Mouse (Mus musculus): ENCODE results near the gene Frmpd4. TPM values are rescaled to one million over a fixed set of nuclear protein-coding genes. Genes with fewer than 3 reads are reported as not detected.

Gene Frmpd4
- polyA plus RNA-seq (2015; fragmentation: Nextera tagmentation; extraction: Ambion mirVana): 0.43 and 0.50 TPM in 2 replicates

- Histone ChIP-seq H3K9me3 (replicated peaks; ENCODE audit: low read length) (no peaks in the 10 kb centered on the region), H3K27me3 (ENCODE audit: insufficient read depth, low read length) (no peaks in the 10 kb centered on the region), H3K27ac (no peak within 1 kb of the TSS), H3K4me1 (replicated peaks; ENCODE audit: insufficient read depth, low read length) (no peaks in the 10 kb centered on the region), H3K36me3 (ENCODE audit: insufficient read depth, low read length) (no peaks in the 10 kb centered on the region), H3K4me3 (replicated peaks; ENCODE audit: low read depth, low read length) (no peak within 1 kb of the TSS), H3K4me2 (ENCODE audit: low read length) (no peak within 1 kb of the TSS), H3K9ac (ENCODE audit: low read depth, low read length) (no peak within 1 kb of the TSS)
- WGBS: 78% methylated on average over 5 of the region's 5 CpGs
- DNase-seq (ENCODE audit: low spot score): no peak
- no peak for TF ChIP-seq CTCF (IDR thresholded peaks at IDR 0.05; ENCODE audit: low read depth)
- ATAC-seq (replicated peaks; ENCODE audit: low FRiP score, low read depth): no peak
These were observed at the start of gene Frmpd4 for GRCm38 (mm10) chrX:168577131-168577530. TSS of gene Frmpd4 (minus strand) at chrX:168577231.

DNA sequence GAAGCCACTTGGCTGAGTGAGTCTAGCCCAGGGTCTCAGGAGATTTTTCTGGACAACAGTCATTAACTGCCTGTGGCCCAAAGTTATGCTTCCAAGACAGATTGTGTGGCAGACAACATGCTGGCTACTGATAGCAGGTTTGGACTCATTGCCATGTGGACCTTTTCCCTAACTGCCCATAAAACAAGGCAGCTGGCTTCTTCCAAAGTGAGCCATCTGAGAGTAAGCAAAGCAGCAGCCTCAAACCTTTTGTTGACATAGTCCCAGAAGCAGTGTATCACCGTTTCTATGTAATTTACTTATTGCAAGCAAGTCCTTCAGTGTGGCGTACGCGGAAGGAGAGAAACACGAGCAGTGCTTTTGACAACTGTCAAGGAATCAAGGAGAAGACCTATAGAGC, 18.2 kb upstream of the Frmpd4 start:
- Histone ChIP-seq H3K36me3 (ENCODE audit: insufficient read depth, low read length) (no peaks in the 10 kb centered on the region), H3K27me3 (ENCODE audit: insufficient read depth, low read length) (no peaks in the 10 kb centered on the region), H3K4me2 (ENCODE audit: low read length) (no peak overlapping the region), H3K4me1 (replicated peaks; ENCODE audit: insufficient read depth, low read length) (no peaks in the 10 kb centered on the region), H3K9ac (ENCODE audit: low read depth, low read length) (no peak overlapping the region), H3K27ac (no peak overlapping the region), H3K9me3 (replicated peaks; ENCODE audit: low read length) (no peaks in the 10 kb centered on the region), H3K4me3 (replicated peaks; ENCODE audit: low read depth, low read length) (no peak overlapping the region)
- DNase-seq (ENCODE audit: low spot score) (no peak), ATAC-seq (replicated peaks; ENCODE audit: low FRiP score, low read depth) (no peak)
- WGBS: 65% methylated on average over 5 of the region's 5 CpGs
- no peak for TF ChIP-seq CTCF (IDR thresholded peaks at IDR 0.05; ENCODE audit: low read depth)

- H3K9ac ChIP-seq (ENCODE audit: low read depth, low read length): no peak overlapping the region
- ATAC-seq (replicated peaks; ENCODE audit: low FRiP score, low read depth): no peak
- H3K4me3 ChIP-seq (replicated peaks; ENCODE audit: low read depth, low read length): no peak overlapping the region
- H3K4me2 ChIP-seq (ENCODE audit: low read length): no peak overlapping the region
- DNase-seq (ENCODE audit: low spot score): no peak
- no peaks in the 10 kb centered on the region for H3K4me1 ChIP-seq (replicated peaks; ENCODE audit: insufficient read depth, low read length)
- WGBS: 61% methylated on average over 1 of the region's 1 CpGs
- H3K27ac ChIP-seq: no peak overlapping the region
- TF ChIP-seq CTCF (IDR thresholded peaks at IDR 0.05; ENCODE audit: low read depth): peak; percentile 40; the same call in 1 of the 2 replicates
- H3K9me3 ChIP-seq (replicated peaks; ENCODE audit: low read length): no peaks in the 10 kb centered on the region
- H3K27me3 ChIP-seq (ENCODE audit: insufficient read depth, low read length): no peaks in the 10 kb centered on the region
- no peaks in the 10 kb centered on the region for H3K36me3 ChIP-seq (ENCODE audit: insufficient read depth, low read length)
These were observed 7.3 kb upstream of the Frmpd4 start for GRCm38 (mm10) chrX:168584303-168584702.

DNA sequence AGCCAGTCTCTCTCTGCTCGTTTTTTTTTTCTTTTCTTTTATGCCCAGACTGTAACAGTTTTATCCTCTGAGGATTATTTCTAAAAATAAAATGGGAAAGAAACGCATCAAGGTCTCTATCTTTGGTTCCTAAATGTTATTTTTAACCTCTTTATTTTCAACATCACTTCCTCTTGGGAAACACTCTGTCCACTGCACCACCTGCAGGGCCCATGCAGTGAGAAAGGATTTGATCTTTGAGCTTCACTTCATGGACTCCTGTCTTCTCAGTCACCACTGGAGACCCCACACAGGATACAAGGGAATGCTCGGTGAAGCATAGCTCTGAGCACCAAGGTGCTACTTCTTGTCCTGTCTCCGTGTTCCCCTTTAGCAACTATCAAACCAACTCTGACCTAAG, 5.2 kb downstream of the Frmpd4 start:
- Histone ChIP-seq H3K4me2 (ENCODE audit: low read length) (no peak overlapping the region), H3K9ac (ENCODE audit: low read depth, low read length) (no peak overlapping the region)

GRCm38 (mm10) chrX:168569231-168569630, 7.8 kb downstream of the Frmpd4 start:
- H3K27ac ChIP-seq: no peak overlapping the region

More for the DNA sequence above, 5.2 kb downstream of the Frmpd4 start:
- no peaks in the 10 kb centered on the region for H3K36me3 ChIP-seq (ENCODE audit: insufficient read depth, low read length)
- no peaks in the 10 kb centered on the region for H3K9me3 ChIP-seq (replicated peaks; ENCODE audit: low read length)
- H3K27me3 ChIP-seq (ENCODE audit: insufficient read depth, low read length): no peaks in the 10 kb centered on the region
- TF ChIP-seq CTCF (IDR thresholded peaks at IDR 0.05; ENCODE audit: low read depth): no peak
- no peak overlapping the region for H3K4me3 ChIP-seq (replicated peaks; ENCODE audit: low read depth, low read length)
- ATAC-seq (replicated peaks; ENCODE audit: low FRiP score, low read depth) (no peak), DNase-seq (ENCODE audit: low spot score) (no peak)
- WGBS: 71% methylated on average over 4 of the region's 4 CpGs
- no peaks in the 10 kb centered on the region for H3K4me1 ChIP-seq (replicated peaks; ENCODE audit: insufficient read depth, low read length)
- no peak overlapping the region for H3K27ac ChIP-seq

DNA sequence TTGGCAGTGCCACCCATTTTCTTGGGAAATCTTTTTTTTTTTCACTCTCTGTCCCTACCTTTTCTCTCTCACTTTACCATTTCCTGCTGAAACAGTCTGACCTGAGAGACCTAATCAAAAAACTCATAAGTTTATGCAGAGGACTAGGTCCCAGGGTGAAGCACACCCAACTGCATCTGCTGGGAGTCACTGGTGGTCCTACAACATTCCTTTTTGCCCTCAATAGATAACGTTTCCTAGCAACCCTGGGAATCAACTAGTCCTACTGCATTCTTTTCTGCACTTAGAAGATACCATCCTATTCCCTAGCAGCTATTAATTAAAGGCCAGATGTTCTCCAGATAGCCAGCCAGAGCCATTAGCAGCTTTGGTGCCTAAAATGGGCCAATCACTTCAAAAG, 71.8 kb downstream of the Frmpd4 start:
- Histone ChIP-seq H3K9me3 (replicated peaks; ENCODE audit: low read length) (no peaks in the 10 kb centered on the region), H3K27ac (no peak overlapping the region), H3K4me2 (ENCODE audit: low read length) (no peak overlapping the region), H3K9ac (ENCODE audit: low read depth, low read length) (no peak overlapping the region), H3K4me1 (replicated peaks; ENCODE audit: insufficient read depth, low read length) (no peaks in the 10 kb centered on the region), H3K4me3 (replicated peaks; ENCODE audit: low read depth, low read length) (no peak overlapping the region), H3K36me3 (ENCODE audit: insufficient read depth, low read length) (no peaks in the 10 kb centered on the region), H3K27me3 (ENCODE audit: insufficient read depth, low read length) (no peaks in the 10 kb centered on the region)
- no peak for TF ChIP-seq CTCF (IDR thresholded peaks at IDR 0.05; ENCODE audit: low read depth)
- WGBS: 59% methylated on average over 1 of the region's 1 CpGs
- no peak for DNase-seq (ENCODE audit: low spot score)
- no peak for ATAC-seq (replicated peaks; ENCODE audit: low FRiP score, low read depth)

More at GRCm38 (mm10) chrX:168569231-168569630, 7.8 kb downstream of the Frmpd4 start:
- Histone ChIP-seq H3K9ac (ENCODE audit: low read depth, low read length) (no peak overlapping the region), H3K9me3 (replicated peaks; ENCODE audit: low read length) (no peaks in the 10 kb centered on the region), H3K4me2 (ENCODE audit: low read length) (no peak overlapping the region), H3K4me3 (replicated peaks; ENCODE audit: low read depth, low read length) (no peak overlapping the region), H3K27me3 (ENCODE audit: insufficient read depth, low read length) (no peaks in the 10 kb centered on the region), H3K36me3 (ENCODE audit: insufficient read depth, low read length) (no peaks in the 10 kb centered on the region), H3K4me1 (replicated peaks; ENCODE audit: insufficient read depth, low read length) (no peaks in the 10 kb centered on the region)
- DNase-seq (ENCODE audit: low spot score): no peak
- 85% methylated on average over 5 of the region's 5 CpGs for WGBS
- ATAC-seq (replicated peaks; ENCODE audit: low FRiP score, low read depth): no peak
- no peak for TF ChIP-seq CTCF (IDR thresholded peaks at IDR 0.05; ENCODE audit: low read depth)

DNA sequence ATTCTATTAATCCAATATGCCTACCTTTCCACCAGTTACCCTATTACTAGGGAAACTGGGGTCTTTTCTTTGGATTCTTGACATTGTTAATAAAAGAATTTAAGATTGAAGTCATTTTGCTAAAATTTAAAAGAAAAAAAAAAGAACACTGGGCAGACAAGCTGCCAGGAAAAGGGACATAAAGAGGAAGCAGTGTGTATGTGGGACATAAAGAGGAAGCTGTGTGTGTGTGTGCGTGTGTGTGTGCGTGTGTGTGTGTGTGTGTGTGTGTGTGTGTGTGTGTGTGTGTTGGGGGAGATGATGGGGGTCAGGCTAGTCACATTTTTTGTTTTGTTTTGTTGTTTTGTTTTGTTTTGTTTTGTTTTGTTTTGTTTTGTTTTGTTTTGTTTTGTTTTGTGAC, 121.8 kb downstream of the Frmpd4 start:
- TF ChIP-seq CTCF (IDR thresholded peaks at IDR 0.05; ENCODE audit: low read depth): no peak
- DNase-seq (ENCODE audit: low spot score) (no peak), ATAC-seq (replicated peaks; ENCODE audit: low FRiP score, low read depth) (no peak)
- H3K9ac ChIP-seq (ENCODE audit: low read depth, low read length): no peak overlapping the region
- H3K4me3 ChIP-seq (replicated peaks; ENCODE audit: low read depth, low read length): no peak overlapping the region
- H3K4me2 ChIP-seq (ENCODE audit: low read length): no peak overlapping the region
- WGBS: 75% methylated on average over 2 of the region's 2 CpGs
- no peak overlapping the region for H3K27ac ChIP-seq
- H3K27me3 ChIP-seq (ENCODE audit: insufficient read depth, low read length): no peaks in the 10 kb centered on the region
- no peaks in the 10 kb centered on the region for H3K9me3 ChIP-seq (replicated peaks; ENCODE audit: low read length)
- no peaks in the 10 kb centered on the region for H3K36me3 ChIP-seq (ENCODE audit: insufficient read depth, low read length)
- no peaks in the 10 kb centered on the region for H3K4me1 ChIP-seq (replicated peaks; ENCODE audit: insufficient read depth, low read length)
